Mouse (Mus musculus) lung, postnatal 0 days (tissue): Measurements from ENCODE around the gene Sept12. TPM values are rescaled to one million over a fixed set of nuclear protein-coding genes. Genes with fewer than 3 reads are reported as not detected.

Source experiments
- ATAC-seq: fragments of 200-750 bp; cut with Nextera tagmentation; 2 replicates; pipeline ENCODE4 v1.8.0; 2017; ENCODE audit warnings: moderate library complexity
- DNase-seq: peaks from one replicate; pipeline ENCODE4 v3.0.0-alpha.2; 2016; ENCODE audit warnings: low spot score
- H3K27ac ChIP-seq: fragments of 300-500 bp; sonication (generic); 2 replicates; pipeline ENCODE4 v1.5.1; 2014; ENCODE audit warnings: antibody characterized with exemption, mild to moderate bottlenecking, low read length, mixed read lengths
- H3K27me3 ChIP-seq: fragments of 300-500 bp; sonication (generic); replicated peaks from 2 replicates; pipeline ENCODE4 v1.6.1; 2014; ENCODE audit warnings: low read length, mixed read lengths; ENCODE audit not compliant: insufficient read depth
- H3K36me3 ChIP-seq: fragments of 300-500 bp; sonication (generic); 2 replicates; pipeline ENCODE4 v1.6.1; 2014; ENCODE audit warnings: low read length, mixed read lengths; ENCODE audit not compliant: insufficient read depth
- H3K4me1 ChIP-seq: fragments of 300-500 bp; sonication (generic); 2 replicates; pipeline ENCODE4 v1.6.1; 2014; ENCODE audit warnings: antibody characterized with exemption, low read depth, low read length, mixed read lengths; ENCODE audit not compliant: insufficient read depth
- H3K4me2 ChIP-seq: fragments of 300-500 bp; sonication (generic); replicated peaks from 2 replicates; pipeline ENCODE4 v1.6.1; 2014; ENCODE audit warnings: low read depth, mild to moderate bottlenecking, low read length, moderate library complexity, mixed read lengths
- H3K4me3 ChIP-seq: fragments of 300-500 bp; sonication (generic); 2 replicates; pipeline ENCODE4 v1.5.1; 2014; ENCODE audit warnings: low read depth, low read length
- H3K9ac ChIP-seq: fragments of 300-500 bp; sonication (generic); replicated peaks from 2 replicates; pipeline ENCODE4 v1.6.1; 2014; ENCODE audit warnings: low read depth, mild to moderate bottlenecking
- H3K9me3 ChIP-seq: fragments of 300-500 bp; sonication (generic); 2 replicates; pipeline ENCODE4 v1.6.1; 2016; ENCODE audit warnings: low read length, mixed read lengths
- CTCF ChIP-seq: IDR thresholded peaks from 2 replicates; pipeline ENCODE4 v1.5.1; 2016; ENCODE audit warnings: antibody characterized with exemption, mild to moderate bottlenecking
- EP300 ChIP-seq: IDR thresholded peaks from 2 replicates; pipeline ENCODE4 v1.6.1; 2016; ENCODE audit warnings: antibody characterized with exemption, mild to moderate bottlenecking, control low read depth
- WGBS: fragments of 180-500 bp; shearing (Covaris S2); extraction: QIAGEN DNeasy Blood & Tissue Kit; methylation state at CpG from one replicate; pipeline ENCODE4 v1.1.7; 2014; 5-methylcytosine and 5-hydroxymethylcytosine counted together
- polyA plus RNA-seq: library from polyadenylated mRNA; unstranded; fragments of >200 nt; fragmentation: Nextera tagmentation; extraction: Ambion mirVana; gene quantifications from 2 replicates; pipeline ENCODE4 v1.2.1, GENCODE M21; 2015

Sept12 gene
- polyA plus RNA-seq, 1 experiment from 2014 or later: 0.27 TPM

- ATAC-seq (no peak), DNase-seq (peak; percentile 68)
- Histone ChIP-seq H3K9me3 (no peaks in the 10 kb centered on the region), H3K4me1 (peaks cover 9% of the 10 kb centered on the region; the same call in 1 of the 2 replicates), H3K9ac (no peak overlapping the region), H3K4me3 (no peak overlapping the region), H3K27ac (0 out of 2 replicates have a peak overlapping the region, but pooled peaks have one; percentile 26), H3K27me3 (no peaks in the 10 kb centered on the region), H3K4me2 (no peak overlapping the region), H3K36me3 (peaks cover 33% of the 10 kb centered on the region)
- WGBS: 60% methylated on average over 4 of the region's 4 CpGs
- TF ChIP-seq CTCF (no peak), EP300 (peak; percentile 28)
Measured at GRCm38 (mm10) chr16:5014578-5014977, 16.9 kb upstream of the Sept12 start.

- DNase-seq: peak; percentile 100
- peak within 1 kb of the TSS; percentile 43; the same call in 1 of the 2 replicates for H3K27ac ChIP-seq
- H3K9me3 ChIP-seq: no peaks in the 10 kb centered on the region
- H3K9ac ChIP-seq: peak within 1 kb of the TSS; percentile 39; the same call in 1 of the 2 replicates
- peaks cover 9% of the 10 kb centered on the region; the same call in 1 of the 2 replicates for H3K4me1 ChIP-seq
- peak within 1 kb of the TSS; percentile 65 for H3K4me3 ChIP-seq
- H3K4me2 ChIP-seq: peak within 1 kb of the TSS; percentile 87
- H3K36me3 ChIP-seq: peaks cover 20% of the 10 kb centered on the region
- ATAC-seq: peak; percentile 99
- peak; percentile 50 for TF ChIP-seq CTCF
- no peak for TF ChIP-seq EP300
- no peaks in the 10 kb centered on the region for H3K27me3 ChIP-seq
- under 1% methylated on average over 61 of the region's 63 CpGs for WGBS
Measured at GRCm38 (mm10) chr16:5013054-5013838, 15.6 kb upstream of the Sept12 start, which contains the start of gene Rogdi. Gene Rogdi (minus strand): TSS chr16:5013553.

- Histone ChIP-seq H3K4me2 (peak overlapping the region; percentile 87), H3K9ac (peak overlapping the region; percentile 39; the same call in 1 of the 2 replicates), H3K36me3 (peaks cover 11% of the 10 kb centered on the region; the same call in 1 of the 2 replicates), H3K27me3 (no peaks in the 10 kb centered on the region), H3K4me1 (peaks cover 9% of the 10 kb centered on the region; the same call in 1 of the 2 replicates), H3K4me3 (peak overlapping the region; percentile 65), H3K9me3 (no peaks in the 10 kb centered on the region), H3K27ac (no peak overlapping the region)
- ATAC-seq: no peak
- WGBS: 40% methylated on average over 13 of the region's 13 CpGs
- TF ChIP-seq CTCF: no peak
- TF ChIP-seq EP300: no peak
- no peak for DNase-seq
Measured at GRCm38 (mm10) chr16:5012036-5013005, 14.7 kb upstream of the Sept12 start.

GRCm38 (mm10) chr16:5011285-5011684 is 13.6 kb upstream of the Sept12 start:
- H3K27me3 ChIP-seq: no peaks in the 10 kb centered on the region
- H3K9ac ChIP-seq: no peak overlapping the region
- 0 out of 2 replicates have a peak, but pooled peaks cover 7% of the 10 kb centered on the region for H3K36me3 ChIP-seq
- H3K27ac ChIP-seq: no peak overlapping the region
- DNase-seq: no peak
- TF ChIP-seq CTCF: no peak
- TF ChIP-seq EP300: no peak
- peaks cover 9% of the 10 kb centered on the region; the same call in 1 of the 2 replicates for H3K4me1 ChIP-seq
- WGBS: 79% methylated on average over 7 of the region's 7 CpGs
- ATAC-seq: no peak
- no peaks in the 10 kb centered on the region for H3K9me3 ChIP-seq
- no peak overlapping the region for H3K4me2 ChIP-seq
- no peak overlapping the region for H3K4me3 ChIP-seq

- no peak for ATAC-seq
- DNase-seq: no peak
- Histone ChIP-seq H3K4me2 (no peak overlapping the region), H3K27ac (no peak overlapping the region), H3K9ac (no peak overlapping the region), H3K4me1 (peaks cover 9% of the 10 kb centered on the region; the same call in 1 of the 2 replicates), H3K27me3 (no peaks in the 10 kb centered on the region), H3K36me3 (0 out of 2 replicates have a peak, but pooled peaks cover 7% of the 10 kb centered on the region), H3K9me3 (no peaks in the 10 kb centered on the region), H3K4me3 (no peak overlapping the region)
- TF ChIP-seq CTCF: no peak
- TF ChIP-seq EP300: no peak
- 87% methylated on average over 10 of the region's 10 CpGs for WGBS
Measured at GRCm38 (mm10) chr16:5010371-5010935, 12.8 kb upstream of the Sept12 start.
